Mouse (Mus musculus) CH12.LX (cell line): ENCODE measurements around the gene Rex1bd. TPM values are rescaled to one million over a fixed set of nuclear protein-coding genes. Genes with fewer than 3 reads are reported as not detected.

Source experiments
- DNase-seq: peaks from one replicate; pipeline ENCODE4 v3.0.0-alpha.2; 2013; ENCODE audit errors: extremely low read depth
- H3K27ac ChIP-seq: 2 replicates; pipeline ENCODE4 v1.5.1; 2012; ENCODE audit warnings: low read depth, mild to moderate bottlenecking, control low read depth, moderate library complexity; ENCODE audit not compliant: insufficient read depth
- H3K27me3 ChIP-seq: replicated peaks from 2 replicates; pipeline ENCODE3; 2012; ENCODE audit warnings: inconsistent platforms
- H3K36me3 ChIP-seq, 2 experiments: replicated peaks in 1 of 2; 2 replicates each; pipeline versions ENCODE3 to v1.6.1; 2012; ENCODE audit warnings: inconsistent platforms in 1 of 2, low read length in 1 of 2, mild to moderate bottlenecking in 1 of 2, mixed read lengths in 1 of 2, moderate library complexity in 1 of 2; ENCODE audit not compliant: control insufficient read depth in 1 of 2, insufficient read depth in 1 of 2
- H3K4me1 ChIP-seq, 2 experiments: 2 replicates each; pipeline ENCODE4 v1.6.1; 2012; ENCODE audit warnings: inconsistent platforms in 1 of 2, moderate library complexity in 1 of 2; ENCODE audit not compliant: insufficient read depth in 2 of 2, control insufficient read depth in 1 of 2
- H3K4me2 ChIP-seq: 2 replicates; pipeline ENCODE4 v1.6.1; 2012; ENCODE audit warnings: low read depth, mild to moderate bottlenecking, control low read depth; ENCODE audit not compliant: poor library complexity, insufficient read depth, severe bottlenecking
- H3K4me3 ChIP-seq, 3 experiments: fragments of 150-350 bp in 1 of 3; sonication (generic) in 1 of 3; replicated peaks in 1 of 3; 2 replicates each; pipeline versions ENCODE3 to v1.5.1; 2011 to 2012; ENCODE audit warnings: low read depth in 2 of 3, low read length in 2 of 3, mild to moderate bottlenecking in 2 of 3, moderate library complexity in 2 of 3, control low read depth in 1 of 3, improper control_type of control experiment in 1 of 3, inconsistent platforms in 1 of 3, mixed read lengths in 1 of 3; ENCODE audit not compliant: poor library complexity in 1 of 3
- H3K79me2 ChIP-seq: replicated peaks from 2 replicates; pipeline ENCODE4 v1.6.1; 2012; ENCODE audit warnings: mild to moderate bottlenecking, moderate library complexity; ENCODE audit not compliant: control insufficient read depth, poor library complexity, insufficient read depth, severe bottlenecking; ENCODE audit errors: extremely low read depth
- H3K9ac ChIP-seq: 2 replicates; pipeline ENCODE4 v1.6.1; 2012; ENCODE audit warnings: low read depth, mild to moderate bottlenecking, control low read depth, moderate library complexity; ENCODE audit not compliant: insufficient read depth
- H3K9me3 ChIP-seq: replicated peaks from 2 replicates; pipeline ENCODE3; 2012; ENCODE audit warnings: low read length, inconsistent platforms, mixed read lengths
- CHD1 ChIP-seq: IDR thresholded peaks from 2 replicates; pipeline ENCODE4 v1.6.1; 2012; ENCODE audit warnings: low read depth, low read length, improper control_type of control experiment, inconsistent platforms
- CHD2 ChIP-seq: IDR thresholded peaks from 2 replicates; pipeline ENCODE4 v1.6.1; 2011; ENCODE audit warnings: low read length, improper control_type of control experiment
- GABPA ChIP-seq: IDR thresholded peaks from 2 replicates; pipeline ENCODE4 v1.6.1; 2012; ENCODE audit warnings: low read depth, low read length, improper control_type of control experiment, inconsistent platforms; ENCODE audit not compliant: insufficient replicate concordance
- IRF4 ChIP-seq: IDR thresholded peaks from 2 replicates; pipeline ENCODE4 v1.6.1; 2014; ENCODE audit warnings: low read depth, mild to moderate bottlenecking, inconsistent platforms, low read length, improper control_type of control experiment
- JUN ChIP-seq: IDR thresholded peaks from 2 replicates; pipeline ENCODE4 v1.6.1; 2011; ENCODE audit warnings: low read depth, mild to moderate bottlenecking, low read length, improper control_type of control experiment, moderate library complexity; ENCODE audit not compliant: insufficient read depth
- KAT2A ChIP-seq: IDR thresholded peaks from 2 replicates; pipeline ENCODE4 v1.6.1; 2012; ENCODE audit warnings: low read length, improper control_type of control experiment, inconsistent platforms; ENCODE audit not compliant: insufficient replicate concordance
- MAZ ChIP-seq: IDR thresholded peaks from 2 replicates; pipeline ENCODE4 v1.6.1; 2012; ENCODE audit warnings: low read depth, mild to moderate bottlenecking, inconsistent platforms, low read length, improper control_type of control experiment, moderate library complexity
- MEF2A ChIP-seq: IDR thresholded peaks from 2 replicates; pipeline ENCODE4 v1.6.1; 2014; ENCODE audit warnings: low read depth, mild to moderate bottlenecking, inconsistent platforms, low read length, improper control_type of control experiment, borderline replicate concordance
- MYC ChIP-seq: IDR thresholded peaks from 2 replicates; pipeline ENCODE4 v1.6.1; 2011; ENCODE audit warnings: low read depth, mild to moderate bottlenecking, improper control_type of control experiment, low read length
- NELFE ChIP-seq: IDR thresholded peaks from 2 replicates; pipeline ENCODE4 v1.6.1; 2011; ENCODE audit warnings: low read depth, low read length, improper control_type of control experiment
- POLR2A ChIP-seq: IDR thresholded peaks from 2 replicates; pipeline ENCODE4 v1.6.1; 2011; ENCODE audit warnings: low read depth, mild to moderate bottlenecking, improper control_type of control experiment, low read length
- POLR2AphosphoS2 ChIP-seq: IDR thresholded peaks from 2 replicates; pipeline ENCODE4 v1.6.1; 2011; ENCODE audit warnings: low read depth, low read length, improper control_type of control experiment
- RCOR1 ChIP-seq: conservative IDR thresholded peaks from 2 replicates; pipeline ENCODE4 v1.6.1; 2012; ENCODE audit warnings: low read depth, mild to moderate bottlenecking, inconsistent platforms, low read length, improper control_type of control experiment
- SIN3A ChIP-seq: IDR thresholded peaks from 2 replicates; pipeline ENCODE4 v1.6.1; 2012; ENCODE audit warnings: low read length, improper control_type of control experiment, inconsistent platforms
- SMC3 ChIP-seq: IDR thresholded peaks from 2 replicates; pipeline ENCODE4 v1.6.1; 2011; ENCODE audit warnings: low read depth, low read length, improper control_type of control experiment
- TCF12 ChIP-seq: IDR thresholded peaks from 2 replicates; pipeline ENCODE4 v1.6.1; 2014; ENCODE audit warnings: low read depth, mild to moderate bottlenecking, inconsistent platforms, low read length, improper control_type of control experiment
- USF1 ChIP-seq: IDR thresholded peaks from 2 replicates; pipeline ENCODE4 v1.6.1; 2014; ENCODE audit warnings: low read depth, mild to moderate bottlenecking, inconsistent platforms, low read length, improper control_type of control experiment
- USF2 ChIP-seq: conservative IDR thresholded peaks from 2 replicates; pipeline ENCODE4 v1.6.1; 2011; ENCODE audit warnings: low read depth, low read length, improper control_type of control experiment
- ZMIZ1 ChIP-seq: IDR thresholded peaks from 2 replicates; pipeline ENCODE4 v1.6.1; 2012; ENCODE audit warnings: low read depth, mild to moderate bottlenecking, inconsistent platforms, low read length, improper control_type of control experiment
- ZNF384 ChIP-seq: IDR thresholded peaks from 2 replicates; pipeline ENCODE4 v1.6.1; 2012; ENCODE audit warnings: low read depth, low read length, improper control_type of control experiment, inconsistent platforms
- dilution Hi-C: fragments of 300-500 bp; cut with MboI; formaldehyde crosslinking; loops from 2 replicates; pipeline ENCODE4 v1.14.3; 2020; ENCODE audit warnings: low sequenced_read_pairs; ENCODE audit not compliant: extremely low pct_unique_long_range_greater_than_20kb, extremely low pct_ligation_motif_present
- in situ Hi-C: fragments of 300-500 bp; cut with MboI; formaldehyde crosslinking; loops from 3 replicates; pipeline ENCODE4 v1.14.3; 2019; ENCODE audit warnings: low sequenced_read_pairs, low pct_ligation_motif_present, low pct_unique_long_range_greater_than_20kb, mixed read lengths
- polyA plus RNA-seq: library from polyadenylated mRNA; unstranded; fragments of >175 nt; gene quantifications from 2 replicates; pipeline ENCODE4 v1.2.1, GENCODE M21; 2012; ENCODE audit warnings: low read depth; ENCODE audit not compliant: insufficient read length
- total RNA-seq, 2 experiments: library from RNA; depleted of rRNA; stranded (reverse); fragments of 300-350 nt in 1 of 2; fragments of >200 nt in 1 of 2; gene quantifications; 2 replicates each; pipeline ENCODE4 v1.2.3; 2012 to 2014

Rex1bd gene
- total and polyA plus RNA-seq, 3 experiments, result 38.4 to 90.0 (median 47.8) TPM

GRCm38 (mm10) chr8:70466305-70466704 lies 40.2 kb downstream of the Rex1bd start:
- Histone ChIP-seq H3K27ac (no peak overlapping the region), H3K9me3 (no peaks in the 10 kb centered on the region), H3K9ac (no peak overlapping the region), H3K4me1 (no peaks in the 10 kb centered on the region), H3K27me3 (no peaks in the 10 kb centered on the region), H3K79me2 (no peaks in the 10 kb centered on the region), H3K36me3 (peaks cover 9 to 90% of the 10 kb centered on the region in 2 experiments), H3K4me3 (no peak overlapping the region), H3K4me2 (no peak overlapping the region)
- dilution Hi-C loops, result no loop called here
- in situ Hi-C loops, result no loop called here
- TF ChIP-seq ZMIZ1, result no peak
- DNase-seq, result no peak

- dilution Hi-C loops, result no loop called here
- H3K27me3 ChIP-seq, result no peaks in the 10 kb centered on the region
- no peak for TF ChIP-seq POLR2A
- no peak for TF ChIP-seq USF2
- TF ChIP-seq KAT2A, result no peak
- no peak for TF ChIP-seq RCOR1
- TF ChIP-seq NELFE, result no peak
- TF ChIP-seq SMC3, result no peak
- no peak for TF ChIP-seq GABPA
- TF ChIP-seq JUN, result no peak
- TF ChIP-seq IRF4, result no peak
- TF ChIP-seq POLR2AphosphoS2, result no peak
- no peak for TF ChIP-seq CHD2
- TF ChIP-seq SIN3A, result no peak
- TF ChIP-seq ZMIZ1, result no peak
- no peak for TF ChIP-seq CHD1
- no peak for TF ChIP-seq MYC
- no peak for TF ChIP-seq ZNF384
- no peak for TF ChIP-seq TCF12
- TF ChIP-seq USF1, result no peak
- TF ChIP-seq MEF2A, result no peak
- no peak for TF ChIP-seq MAZ
- TF ChIP-seq, all 38 proteins: peak for 0
- Histone ChIP-seq H3K4me1 (no peaks in the 10 kb centered on the region), H3K9ac (no peak overlapping the region), H3K4me3 (no peak overlapping the region), H3K4me2 (no peak overlapping the region), H3K36me3 (peaks cover 8 to 91% of the 10 kb centered on the region in 2 experiments), H3K27ac (no peak overlapping the region), H3K79me2 (no peaks in the 10 kb centered on the region), H3K9me3 (no peaks in the 10 kb centered on the region)
- in situ Hi-C loops, result no loop called here
- DNase-seq, result no peak
Observed at GRCm38 (mm10) chr8:70465701-70466100, 40.9 kb downstream of the Rex1bd start.
